Comparison of ENCODE assay signal across 32 mouse cellular contexts in the genomic region with DNA sequence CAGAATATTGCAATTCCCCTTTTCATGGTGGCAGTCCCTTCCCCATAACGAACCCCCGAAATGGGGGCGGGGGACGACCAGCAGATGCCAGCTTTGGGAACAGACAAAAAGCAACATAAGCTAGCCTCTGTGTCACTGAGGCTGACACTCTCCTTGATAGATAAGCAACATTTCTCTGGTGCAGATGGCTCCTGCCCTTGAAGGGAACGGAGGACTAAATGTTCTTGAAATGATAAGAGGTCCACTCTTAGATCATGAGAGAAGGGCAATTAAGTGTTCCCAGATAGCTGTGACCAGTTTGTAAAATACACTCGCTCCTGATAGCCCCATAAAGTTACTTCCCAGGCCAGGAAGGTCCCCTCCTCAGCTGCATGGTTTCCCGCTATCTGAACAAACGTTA. TPM values are rescaled to one million over a fixed set of nuclear protein-coding genes. Genes with fewer than 3 reads are reported as not detected.
DNase-seq lines count a peak whose midpoint lies in the region; ATAC-seq lines count a peak whose summit lies in the region.
"Had no signal": no experiment of that assay in that cellular context is flagged by ENCODE, and none has a peak within 500 bp of the region (broad histone marks: within the 10 kb centered on the region; RNA-seq: fewer than 3 reads in every experiment).

No protein-coding gene starts in this region.

- H3K36me3 ChIP-seq in forebrain, embryonic 11.5 days (ENCODE audit: control insufficient read depth, insufficient read depth, low read length) = no peaks in the 10 kb centered on the region
- no peaks in the 10 kb centered on the region for H3K36me3 ChIP-seq in forebrain, embryonic 13.5 days (ENCODE audit: poor library complexity, severe bottlenecking)
- H3K36me3 ChIP-seq in liver, embryonic 12.5 days = no peaks in the 10 kb centered on the region
- H3K36me3 ChIP-seq: hindbrain, embryonic 12.5 days; kidney, embryonic 15.5 days; lung, embryonic 15.5 days; midbrain, embryonic 10.5 days; neural tube, embryonic 15.5 days had no signal

- H3K4me2 ChIP-seq in forebrain, embryonic 11.5 days (ENCODE audit: low read depth, low read length, severe bottlenecking) = no peak overlapping the region
- H3K4me2 ChIP-seq in forebrain, embryonic 13.5 days = no peak overlapping the region
- H3K4me2 ChIP-seq in liver, embryonic 12.5 days = peak overlapping the region; percentile 36
- H3K4me2 ChIP-seq: heart, embryonic 11.5 days; hindbrain, embryonic 12.5 days; kidney, embryonic 15.5 days; lung, embryonic 15.5 days; neural tube, embryonic 15.5 days had no signal

- no peak for ATAC-seq in forebrain, embryonic 11.5 days (replicated peaks; ENCODE audit: low FRiP score)
- no peak for ATAC-seq in forebrain, embryonic 13.5 days
- ATAC-seq in liver, embryonic 12.5 days = peak; percentile 81
- ATAC-seq in megakaryocyte progenitor cell, adult 5-6 weeks (replicated peaks; ENCODE audit: poor library complexity) = peak; percentile 46
- ATAC-seq: forebrain, embryonic 14.5 days; intestine, postnatal 0 days; Patski had no signal

- H3K27ac ChIP-seq in forebrain, embryonic 11.5 days (ENCODE audit: low read depth, low read length) = no peak overlapping the region
- no peak overlapping the region for H3K27ac ChIP-seq in forebrain, embryonic 13.5 days
- H3K27ac ChIP-seq in liver, embryonic 12.5 days = peak overlapping the region; percentile 82
- H3K27ac ChIP-seq: hindbrain, embryonic 12.5 days; kidney, embryonic 15.5 days; lung, embryonic 15.5 days; midbrain, embryonic 10.5 days; neural tube, embryonic 15.5 days had no signal

- WGBS in forebrain, embryonic 11.5 days = 85% methylated on average over 8 of the region's 8 CpGs
- WGBS in forebrain, embryonic 13.5 days = 78% methylated on average over 8 of the region's 8 CpGs
- 31% methylated on average over 8 of the region's 8 CpGs for WGBS in liver, embryonic 12.5 days (ENCODE audit: insufficient replicate concordance)

- no peaks in the 10 kb centered on the region for H3K27me3 ChIP-seq in forebrain, embryonic 11.5 days (ENCODE audit: control insufficient read depth, insufficient read depth, low read length)
- no peaks in the 10 kb centered on the region for H3K27me3 ChIP-seq in forebrain, embryonic 13.5 days
- H3K27me3 ChIP-seq in liver, embryonic 12.5 days (replicated peaks) = no peaks in the 10 kb centered on the region
- H3K27me3 ChIP-seq: lung, embryonic 15.5 days; Patski had no signal

- intact Hi-C loops in heart, postnatal 25 days (cut with DNase I) = no loop called here

- H3K9me3 ChIP-seq in forebrain, embryonic 11.5 days (ENCODE audit: control insufficient read depth, low read length) = no peaks in the 10 kb centered on the region
- H3K9me3 ChIP-seq in forebrain, embryonic 13.5 days (replicated peaks) = no peaks in the 10 kb centered on the region
- H3K9me3 ChIP-seq in liver, embryonic 12.5 days (replicated peaks) = no peaks in the 10 kb centered on the region
- H3K9me3 ChIP-seq: hindbrain, embryonic 12.5 days; kidney, embryonic 15.5 days; lung, embryonic 15.5 days; midbrain, embryonic 10.5 days; neural tube, embryonic 15.5 days had no signal

- no peak overlapping the region for H3K9ac ChIP-seq in forebrain, embryonic 11.5 days (ENCODE audit: low read length)
- H3K9ac ChIP-seq in forebrain, embryonic 13.5 days = no peak overlapping the region
- peak overlapping the region; percentile 46 for H3K9ac ChIP-seq in liver, embryonic 12.5 days
- H3K9ac ChIP-seq: hindbrain, embryonic 12.5 days; kidney, embryonic 15.5 days; lung, embryonic 15.5 days; neural tube, embryonic 15.5 days had no signal

- peak; percentile 22 for DNase-seq in forebrain, embryonic 11.5 days (ENCODE audit: low spot score)
- DNase-seq in kidney, postnatal 14 days = no peak
- no peak for DNase-seq in heart, postnatal 25 days (ENCODE audit: low spot score)
- DNase-seq in kidney, adult 18-20 months = no peak
- DNase-seq: adrenal gland, postnatal 36 days; cerebellum, adult 11-12 months; cerebellum, postnatal 10 days; gastrocnemius, postnatal 10 days; kidney, postnatal 4 days; lung, postnatal 4 days; right cerebral cortex, postnatal 25 days; thymus, adult 2 months; thymus, postnatal 4 days had no signal

- H3K4me3 ChIP-seq in forebrain, embryonic 11.5 days (ENCODE audit: low read depth, low read length) = no peak overlapping the region
- no peak overlapping the region for H3K4me3 ChIP-seq in forebrain, embryonic 13.5 days
- H3K4me3 ChIP-seq in liver, embryonic 12.5 days = no peak overlapping the region
- H3K4me3 ChIP-seq: hindbrain, embryonic 12.5 days; kidney, embryonic 15.5 days; lung, embryonic 15.5 days; midbrain, embryonic 10.5 days; neural tube, embryonic 15.5 days had no signal

- peaks cover 5% of the 10 kb centered on the region; the same call in 1 of the 2 replicates for H3K4me1 ChIP-seq in forebrain, embryonic 11.5 days (replicated peaks; ENCODE audit: control insufficient read depth, insufficient read depth, low read length)
- peaks cover 22% of the 10 kb centered on the region for H3K4me1 ChIP-seq in forebrain, embryonic 13.5 days
- H3K4me1 ChIP-seq in liver, embryonic 12.5 days = peaks cover 66% of the 10 kb centered on the region

RNA-seq across cellular contexts. Expression of a gene that starts 6.3 kb away (rescaled TPM):
- 55.0 and 58.5 TPM in 2 replicates for polyA plus RNA-seq in forebrain, embryonic 11.5 days (2014; fragmentation: Nextera tagmentation; extraction: Ambion mirVana)
- 19.9 and 28.5 TPM in 2 replicates for polyA plus RNA-seq in forebrain, embryonic 13.5 days (2015; fragmentation: Nextera tagmentation; extraction: Ambion mirVana)
- 20.0 and 22.1 TPM in 2 replicates for polyA plus RNA-seq in liver, embryonic 12.5 days (2016; fragmentation: Nextera tagmentation; extraction: Ambion mirVana)
- total RNA-seq in megakaryocyte progenitor cell, adult 5-6 weeks (2015) = 1.5 and 2.9 TPM in 2 replicates
- total RNA-seq in megakaryocyte progenitor cell, adult 5-6 weeks (2017) = 2.6 and 4.9 TPM in 2 replicates
- total RNA-seq in heart, postnatal 25 days (2021) = 10 to 100 TPM; 81.4 to 87.9 TPM

RNA-seq across cellular contexts. Expression of a gene that starts 41.5 kb away (rescaled TPM):
- not detected in 2 replicates for polyA plus RNA-seq in forebrain, embryonic 11.5 days (2014; fragmentation: Nextera tagmentation; extraction: Ambion mirVana)
- not detected in 2 replicates for polyA plus RNA-seq in forebrain, embryonic 13.5 days (2015; fragmentation: Nextera tagmentation; extraction: Ambion mirVana)
- not detected in 2 replicates for polyA plus RNA-seq in liver, embryonic 12.5 days (2016; fragmentation: Nextera tagmentation; extraction: Ambion mirVana)
- not detected in 2 replicates for total RNA-seq in megakaryocyte progenitor cell, adult 5-6 weeks (2015)
- not detected in 2 replicates for total RNA-seq in megakaryocyte progenitor cell, adult 5-6 weeks (2017)
- total RNA-seq in heart, postnatal 25 days (2021) = under 1 TPM in 1 of 2 experiments, not detected in 1; 0.39 TPM
- total RNA-seq: adrenal gland, adult 18-20 months; gastrocnemius, postnatal 10 days; granulocyte monocyte progenitor cell, adult 5-6 weeks; left cerebral cortex, postnatal 36 days had no signal
- polyA plus RNA-seq: cortical plate, adult 2 months; embryonic facial prominence, embryonic 11.5 days; forebrain, embryonic 14.5 days; frontal cortex, adult 2 months; heart, embryonic 11.5 days; heart, postnatal 0 days; hindbrain, embryonic 12.5 days; midbrain, embryonic 10.5 days; neural tube, embryonic 15.5 days had no signal

Comparison
In these comparisons a context has a peak if more than half of its experiments do, and no peak if none do; other contexts are left out.
1. ATAC-seq: peak in liver, embryonic 12.5 days (single experiment) and megakaryocyte progenitor cell, adult 5-6 weeks (single experiment); none in forebrain, embryonic 11.5 days (single experiment) and forebrain, embryonic 13.5 days (single experiment).